Mouse (Mus musculus): ENCODE data around the gene Zfp382. TPM values are rescaled to one million over a fixed set of nuclear protein-coding genes. Genes with fewer than 3 reads are reported as not detected.

The Zfp382 gene
- total RNA-seq (2014; rRNA removed) (12.3 and 25.3 TPM in 2 replicates), polyA plus RNA-seq (2015; fragmentation: Nextera tagmentation; extraction: Ambion mirVana) (7.8 and 15.5 TPM in 2 replicates)

GRCm38 (mm10) chr7:30121308-30122187 lies at the start of gene Zfp382:
Gene Zfp382 (plus strand): TSS chr7:30121942.
- peak; percentile 95 for DNase-seq
- H3K36me3 ChIP-seq (ENCODE audit: insufficient read depth) = peaks cover 3% of the 10 kb centered on the region; the same call in 1 of the 2 replicates
- 0 out of 2 replicates have a peak, but pooled peaks cover 5% of the 10 kb centered on the region for H3K4me1 ChIP-seq (ENCODE audit: insufficient read depth)
- no peaks in the 10 kb centered on the region for H3K27me3 ChIP-seq (ENCODE audit: insufficient read depth, low read length)
- H3K9ac ChIP-seq = peak within 1 kb of the TSS; percentile 78
- ATAC-seq = peak; percentile 98
- H3K4me2 ChIP-seq (ENCODE audit: low read depth) = peak within 1 kb of the TSS; percentile 67
- peak within 1 kb of the TSS; percentile 68 for H3K4me3 ChIP-seq (ENCODE audit: low read depth, low read length)
- H3K9me3 ChIP-seq (ENCODE audit: low read length) = no peaks in the 10 kb centered on the region
- TF ChIP-seq CTCF (IDR thresholded peaks at IDR 0.05; ENCODE audit: low read depth) = peak; percentile 26; the same call in 1 of the 2 replicates
- under 1% methylated on average over 61 of the region's 61 CpGs for WGBS
- H3K27ac ChIP-seq (ENCODE audit: low read depth, low read length) = peak within 1 kb of the TSS; percentile 89

GRCm38 (mm10) chr7:30072146-30073028 lies 49.4 kb upstream of the Zfp382 start, which contains the start of gene Zfp82:
Gene Zfp82 (minus strand): TSS chr7:30072900.
- H3K9me3 ChIP-seq (ENCODE audit: low read length) = no peaks in the 10 kb centered on the region
- H3K27ac ChIP-seq (ENCODE audit: low read depth, low read length) = peak within 1 kb of the TSS; percentile 81
- H3K9ac ChIP-seq = peak within 1 kb of the TSS; percentile 71
- TF ChIP-seq CTCF (IDR thresholded peaks at IDR 0.05; ENCODE audit: low read depth) = no peak
- WGBS = 1% methylated on average over 50 of the region's 50 CpGs
- H3K4me3 ChIP-seq (ENCODE audit: low read depth, low read length) = peak within 1 kb of the TSS; percentile 73
- H3K4me2 ChIP-seq (ENCODE audit: low read depth) = peak within 1 kb of the TSS; percentile 90
- peak; percentile 95 for ATAC-seq
- no peaks in the 10 kb centered on the region for H3K4me1 ChIP-seq (ENCODE audit: insufficient read depth)
- peak; percentile 92 for DNase-seq
- H3K27me3 ChIP-seq (ENCODE audit: insufficient read depth, low read length) = no peaks in the 10 kb centered on the region
- H3K36me3 ChIP-seq (ENCODE audit: insufficient read depth) = peaks cover 19% of the 10 kb centered on the region

- H3K9me3 ChIP-seq (ENCODE audit: low read length) = no peaks in the 10 kb centered on the region
- H3K9ac ChIP-seq = no peak overlapping the region
- H3K4me3 ChIP-seq (ENCODE audit: low read depth, low read length) = no peak overlapping the region
- no peak overlapping the region for H3K27ac ChIP-seq (ENCODE audit: low read depth, low read length)
- ATAC-seq (no peak), DNase-seq (no peak)
- no peaks in the 10 kb centered on the region for H3K27me3 ChIP-seq (ENCODE audit: insufficient read depth, low read length)
- H3K36me3 ChIP-seq (ENCODE audit: insufficient read depth) = peaks cover 26% of the 10 kb centered on the region
- H3K4me2 ChIP-seq (ENCODE audit: low read depth) = no peak overlapping the region
- 91% methylated on average over 9 of the region's 9 CpGs for WGBS
- no peak for TF ChIP-seq CTCF (IDR thresholded peaks at IDR 0.05; ENCODE audit: low read depth)
- peaks cover 15% of the 10 kb centered on the region for H3K4me1 ChIP-seq (ENCODE audit: insufficient read depth)
Observed at GRCm38 (mm10) chr7:30086524-30086923, 35.2 kb upstream of the Zfp382 start.

GRCm38 (mm10) chr7:30089405-30089804 lies 32.3 kb upstream of the Zfp382 start:
- no peak for TF ChIP-seq CTCF (IDR thresholded peaks at IDR 0.05; ENCODE audit: low read depth)
- no peak for ATAC-seq
- peak overlapping the region; percentile 77 for H3K4me2 ChIP-seq (ENCODE audit: low read depth)
- peaks cover 21% of the 10 kb centered on the region for H3K36me3 ChIP-seq (ENCODE audit: insufficient read depth)
- H3K9me3 ChIP-seq (ENCODE audit: low read length) = no peaks in the 10 kb centered on the region
- peaks cover 20% of the 10 kb centered on the region for H3K4me1 ChIP-seq (ENCODE audit: insufficient read depth)
- DNase-seq = no peak
- peak overlapping the region; percentile 61 for H3K9ac ChIP-seq
- H3K27ac ChIP-seq (ENCODE audit: low read depth, low read length) = no peak overlapping the region
- 12% methylated on average over 6 of the region's 6 CpGs for WGBS
- H3K4me3 ChIP-seq (ENCODE audit: low read depth, low read length) = peak overlapping the region; percentile 63
- H3K27me3 ChIP-seq (ENCODE audit: insufficient read depth, low read length) = no peaks in the 10 kb centered on the region

GRCm38 (mm10) chr7:30090092-30090969 lies 31.4 kb upstream of the Zfp382 start, which contains the start of the genes Gm26920 and Zfp566:
Gene Gm26920 (minus strand): TSS chr7:30090410.
Gene Zfp566 (minus strand): TSS chr7:30090527.
- Histone ChIP-seq H3K9me3 (ENCODE audit: low read length) (no peaks in the 10 kb centered on the region), H3K4me2 (ENCODE audit: low read depth) (peak within 1 kb of the TSS; percentile 77), H3K27me3 (ENCODE audit: insufficient read depth, low read length) (no peaks in the 10 kb centered on the region), H3K27ac (ENCODE audit: low read depth, low read length) (peak within 1 kb of the TSS; percentile 75), H3K9ac (peak within 1 kb of the TSS; percentile 61), H3K36me3 (ENCODE audit: insufficient read depth) (peaks cover 12% of the 10 kb centered on the region), H3K4me1 (ENCODE audit: insufficient read depth) (peaks cover 20% of the 10 kb centered on the region), H3K4me3 (ENCODE audit: low read depth, low read length) (peak within 1 kb of the TSS; percentile 63)
- WGBS = 1% methylated on average over 40 of the region's 40 CpGs
- DNase-seq (peak; percentile 99), ATAC-seq (peak; percentile 92)
- TF ChIP-seq CTCF (IDR thresholded peaks at IDR 0.05; ENCODE audit: low read depth) = 0 out of 2 replicates have a peak, but pooled peaks have one; percentile 2
